Mouse (Mus musculus): Measurements from ENCODE around the gene Myo1e. TPM values are rescaled to one million over a fixed set of nuclear protein-coding genes. Genes with fewer than 3 reads are reported as not detected.
A peak's percentile ranks its signal among the peaks of the same experiment; 100 is the strongest.

The Myo1e gene
- total RNA-seq, 2 experiments from 2014 or later, result 7.6 to 8.8 TPM

- no peak for DNase-seq (ENCODE audit: low spot score in 2 of 2)
Measured at GRCm38 (mm10) chr9:70351570-70352277, 144.6 kb downstream of the Myo1e start.

GRCm38 (mm10) chr9:70356254-70356653 is 149.1 kb downstream of the Myo1e start:
- DNase-seq (ENCODE audit: low spot score in 2 of 2), result no peak

GRCm38 (mm10) chr9:70359402-70360131 is 152.4 kb downstream of the Myo1e start:
- DNase-seq (ENCODE audit: low spot score in 2 of 2), result no peak

GRCm38 (mm10) chr9:70364741-70365140 is 157.6 kb downstream of the Myo1e start:
- DNase-seq (ENCODE audit: low spot score in 2 of 2), result no peak

- DNase-seq (ENCODE audit: low spot score in 2 of 2), result no peak
Measured at GRCm38 (mm10) chr9:70365915-70366314, 158.8 kb downstream of the Myo1e start.

GRCm38 (mm10) chr9:70366898-70367297 is 159.7 kb downstream of the Myo1e start:
- peak in 1 of 2 experiments; percentile 14 for DNase-seq (ENCODE audit: low spot score in 2 of 2)

- DNase-seq (ENCODE audit: low spot score in 2 of 2), result no peak
Measured at GRCm38 (mm10) chr9:70371638-70372037, 164.5 kb downstream of the Myo1e start.

- no peak for DNase-seq (ENCODE audit: low spot score in 2 of 2)
Measured at GRCm38 (mm10) chr9:70379502-70380467, 172.6 kb downstream of the Myo1e start.

GRCm38 (mm10) chr9:70382091-70382490 is 174.9 kb downstream of the Myo1e start:
- peak in 1 of 2 experiments; percentile 12 for DNase-seq (ENCODE audit: low spot score in 2 of 2)

GRCm38 (mm10) chr9:70383750-70384149 is 176.6 kb downstream of the Myo1e start:
- DNase-seq (ENCODE audit: low spot score in 2 of 2), result no peak

- DNase-seq (ENCODE audit: low spot score in 2 of 2), result no peak
Measured at GRCm38 (mm10) chr9:70384494-70384893, 177.3 kb downstream of the Myo1e start.

- no peak for DNase-seq (ENCODE audit: low spot score in 2 of 2)
Measured at GRCm38 (mm10) chr9:70384958-70385728, 178.0 kb downstream of the Myo1e start.

GRCm38 (mm10) chr9:70387410-70388119 is 180.4 kb downstream of the Myo1e start:
- no peak for DNase-seq (ENCODE audit: low spot score in 2 of 2)

- DNase-seq (ENCODE audit: low spot score in 2 of 2), result no peak
Measured at GRCm38 (mm10) chr9:70389548-70389947, 182.4 kb downstream of the Myo1e start.

- no peak for DNase-seq (ENCODE audit: low spot score in 2 of 2)
Measured at GRCm38 (mm10) chr9:70391042-70391441, 183.9 kb downstream of the Myo1e start.

- no peak for DNase-seq (ENCODE audit: low spot score in 2 of 2)
Measured at GRCm38 (mm10) chr9:70391660-70392562, 184.8 kb downstream of the Myo1e start.

GRCm38 (mm10) chr9:70392563-70392907 is 185.4 kb downstream of the Myo1e start:
- DNase-seq (ENCODE audit: low spot score in 2 of 2), result peak; percentile 60 to 70

- peak in 1 of 2 experiments; percentile 27 for DNase-seq (ENCODE audit: low spot score in 2 of 2)
Measured at GRCm38 (mm10) chr9:70395617-70396016, 188.5 kb downstream of the Myo1e start.

- DNase-seq (ENCODE audit: low spot score in 2 of 2), result no peak
Measured at GRCm38 (mm10) chr9:70396083-70396482, 188.9 kb downstream of the Myo1e start.

Data from layer of hippocampus, postnatal 10 days (tissue).